Mouse (Mus musculus) liver, embryonic 14.5 days (tissue): Measurements from ENCODE around the gene Cmtm3. TPM values are rescaled to one million over a fixed set of nuclear protein-coding genes. Genes with fewer than 3 reads are reported as not detected.

Source experiments
- ATAC-seq: fragments of 200-750 bp; cut with Nextera tagmentation; 2 replicates; pipeline ENCODE4 v1.8.0; 2017; ENCODE audit warnings: moderate number of reproducible peaks, mild to moderate bottlenecking, moderate library complexity; ENCODE audit not compliant: insufficient read depth
- DNase-seq, 3 experiments: peaks; one replicate each; pipeline ENCODE4 v3.0.0-alpha.2; 2012 to 2013; ENCODE audit warnings: low read depth in 3 of 3, low spot score in 3 of 3
- H3K27ac ChIP-seq: fragments of 300-500 bp; sonication (generic); 2 replicates; pipeline ENCODE4 v1.5.1; 2014; ENCODE audit warnings: moderate library complexity, mild to moderate bottlenecking, control low read depth, inconsistent platforms
- H3K27me3 ChIP-seq: fragments of 300-500 bp; sonication (generic); 2 replicates; pipeline ENCODE4 v1.6.1; 2014; ENCODE audit warnings: mild to moderate bottlenecking, low read length, moderate library complexity; ENCODE audit not compliant: control insufficient read depth, insufficient read depth
- H3K36me3 ChIP-seq: fragments of 300-500 bp; sonication (generic); replicated peaks from 2 replicates; pipeline ENCODE4 v1.6.1; 2014; ENCODE audit warnings: low read depth; ENCODE audit not compliant: control insufficient read depth, insufficient read depth
- H3K4me1 ChIP-seq, 2 experiments: fragments of 200-500 bp in 1 of 2; fragments of 300-500 bp in 1 of 2; sonication (generic) in 1 of 2; replicated peaks; 2 replicates each; pipeline ENCODE4 v1.6.1; 2012 to 2014; ENCODE audit warnings: antibody characterized with exemption in 1 of 2, inconsistent platforms in 1 of 2, low read length in 1 of 2; ENCODE audit not compliant: control insufficient read depth in 2 of 2, insufficient read depth in 2 of 2
- H3K4me2 ChIP-seq: fragments of 300-500 bp; sonication (generic); 2 replicates; pipeline ENCODE4 v1.6.1; 2014; ENCODE audit warnings: low read depth, mild to moderate bottlenecking, control low read depth, moderate library complexity
- H3K4me3 ChIP-seq, 2 experiments: fragments of 200-500 bp in 1 of 2; fragments of 300-500 bp in 1 of 2; sonication (generic) in 1 of 2; 2 replicates each; pipeline ENCODE4 v1.5.1; 2012 to 2014; ENCODE audit warnings: low read depth in 2 of 2, low read length in 2 of 2, mild to moderate bottlenecking in 2 of 2, control low read depth in 1 of 2, inconsistent platforms in 1 of 2, moderate library complexity in 1 of 2; ENCODE audit not compliant: insufficient read depth in 1 of 2
- H3K9ac ChIP-seq: fragments of 300-500 bp; sonication (generic); replicated peaks from 2 replicates; pipeline ENCODE4 v1.6.1; 2014; ENCODE audit warnings: mild to moderate bottlenecking, control low read depth, moderate library complexity
- H3K9me3 ChIP-seq: fragments of 300-500 bp; sonication (generic); 2 replicates; pipeline ENCODE4 v1.6.1; 2016; ENCODE audit warnings: low read length, mixed read lengths; ENCODE audit not compliant: control insufficient read depth
- CTCF ChIP-seq: IDR thresholded peaks from 2 replicates; pipeline ENCODE4 v1.5.1; 2016; ENCODE audit warnings: antibody characterized with exemption, low read depth, control low read depth
- EP300 ChIP-seq: IDR thresholded peaks from 2 replicates; pipeline ENCODE4 v1.6.1; 2016; ENCODE audit warnings: antibody characterized with exemption, low read depth
- WGBS: fragments of 180-500 bp; shearing (Covaris S2); extraction: QIAGEN DNeasy Blood & Tissue Kit; methylation state at CpG from one replicate; pipeline ENCODE4 v1.1.7; 2014; ENCODE audit not compliant: insufficient replicate concordance; 5-methylcytosine and 5-hydroxymethylcytosine counted together
- polyA plus RNA-seq, 2 experiments: library from polyadenylated mRNA; depleted of rRNA in 1 of 2; stranded (reverse) in 1 of 2; unstranded in 1 of 2; fragments of >200 nt; fragmentation: Nextera tagmentation in 1 of 2; extraction: Ambion mirVana in 1 of 2; gene quantifications; 2 replicates each; pipeline versions ENCODE4 v1.2.1 to v1.2.3; 2012 to 2014

Cmtm3 gene
- polyA plus RNA-seq, 2 experiments: 14.3 to 14.6 TPM

DNA sequence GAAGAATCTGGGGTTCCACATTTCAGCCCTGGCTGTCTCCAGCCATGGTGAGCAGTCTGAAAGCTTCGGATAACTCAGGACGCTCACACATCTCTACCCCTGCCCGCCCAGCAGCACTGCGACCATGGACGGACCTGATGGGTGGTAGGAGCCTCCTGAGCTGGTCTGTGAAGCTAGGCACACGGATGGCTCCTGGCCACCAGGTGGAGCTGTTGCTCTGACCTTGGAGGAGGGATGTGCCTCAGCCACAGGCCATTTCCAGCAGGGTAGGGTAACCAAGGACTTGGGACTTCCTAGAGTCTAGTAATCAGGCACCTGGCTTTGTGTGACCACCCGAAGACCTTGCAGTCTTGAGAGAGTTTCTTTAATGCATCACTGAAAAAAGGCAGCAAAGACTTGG is 4.7 kb downstream of the Cmtm3 start:
- no peak overlapping the region for H3K9ac ChIP-seq
- ATAC-seq: no peak
- no peak overlapping the region for H3K27ac ChIP-seq
- no peak overlapping the region for H3K4me3 ChIP-seq
- no peaks in the 10 kb centered on the region for H3K9me3 ChIP-seq
- H3K4me2 ChIP-seq: no peak overlapping the region
- WGBS: 10% methylated on average over 7 of the region's 7 CpGs
- peak; percentile 50 to 59 (median 59) for DNase-seq
- peak; percentile 98 for TF ChIP-seq CTCF
- TF ChIP-seq EP300: no peak
- peaks cover 2% of the 10 kb centered on the region; the same call in 1 of the 2 replicates for H3K27me3 ChIP-seq
- no peaks in the 10 kb centered on the region; the same call in 1 of the 2 replicates for H3K36me3 ChIP-seq
- H3K4me1 ChIP-seq: peaks cover 0 to 2% of the 10 kb centered on the region in 2 experiments; a peak in 1 of 4 replicates

DNA sequence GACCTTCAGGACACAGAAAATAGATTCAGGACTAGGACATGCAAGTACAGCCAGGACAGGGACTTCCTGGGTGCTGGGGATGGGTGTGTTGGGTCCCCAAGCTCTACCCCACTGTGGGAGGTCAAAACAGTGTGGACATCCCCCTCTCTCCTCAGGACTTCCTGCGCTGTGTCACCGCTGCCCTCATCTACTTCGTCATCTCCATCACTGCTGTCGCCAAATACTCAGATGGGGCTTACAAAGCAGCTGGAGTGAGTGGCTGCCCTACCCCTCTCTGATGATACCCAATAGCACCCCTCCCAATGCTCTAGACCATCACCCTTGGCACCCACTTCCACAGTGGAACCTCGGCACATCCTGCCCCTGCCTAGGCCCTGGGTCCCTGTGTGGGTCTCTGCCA is 5.4 kb downstream of the Cmtm3 start:
- DNase-seq (no peak), ATAC-seq (no peak)
- Histone ChIP-seq H3K9me3 (no peaks in the 10 kb centered on the region), H3K4me3 (no peak overlapping the region), H3K27me3 (peaks cover 2% of the 10 kb centered on the region; the same call in 1 of the 2 replicates), H3K27ac (no peak overlapping the region), H3K4me1 (peaks cover 0 to 2% of the 10 kb centered on the region in 2 experiments; a peak in 1 of 4 replicates), H3K9ac (no peak overlapping the region), H3K36me3 (no peaks in the 10 kb centered on the region; the same call in 1 of the 2 replicates), H3K4me2 (no peak overlapping the region)
- 65% methylated on average over 5 of the region's 5 CpGs for WGBS
- TF ChIP-seq EP300 (no peak), CTCF (no peak)

DNA sequence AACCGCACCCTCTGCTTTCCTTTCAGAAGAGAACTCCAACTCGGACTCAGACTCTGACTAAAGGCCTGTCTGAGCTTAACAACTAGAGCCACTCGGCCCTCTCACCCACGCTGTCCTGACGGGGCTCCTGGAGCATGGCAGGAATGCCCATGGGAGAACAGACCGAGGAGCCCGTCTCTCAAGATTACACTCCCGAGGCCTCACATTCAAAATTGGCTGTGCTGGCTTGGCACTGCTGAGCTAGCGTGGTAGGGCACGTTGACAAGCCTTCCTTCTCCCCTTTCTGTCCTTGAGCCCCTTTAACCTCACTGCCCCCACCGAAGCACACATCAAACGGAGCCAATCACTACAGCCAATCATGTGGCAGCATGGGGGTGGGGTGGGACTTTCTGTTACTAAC is 7.5 kb downstream of the Cmtm3 start:
- Histone ChIP-seq H3K36me3 (no peaks in the 10 kb centered on the region; the same call in 1 of the 2 replicates), H3K4me3 (no peak overlapping the region), H3K4me1 (no peaks in the 10 kb centered on the region; a peak in 1 of 4 replicates), H3K27ac (no peak overlapping the region), H3K9ac (no peak overlapping the region), H3K4me2 (no peak overlapping the region), H3K9me3 (no peaks in the 10 kb centered on the region), H3K27me3 (no peaks in the 10 kb centered on the region)
- DNase-seq (no peak), ATAC-seq (no peak)
- TF ChIP-seq CTCF (no peak), EP300 (no peak)
- 62% methylated on average over 12 of the region's 12 CpGs for WGBS

- no peaks in the 10 kb centered on the region for H3K9me3 ChIP-seq
- H3K9ac ChIP-seq: no peak overlapping the region
- H3K4me3 ChIP-seq: no peak overlapping the region
- DNase-seq (no peak), ATAC-seq (no peak)
- H3K4me2 ChIP-seq: no peak overlapping the region
- H3K4me1 ChIP-seq: no peaks in the 10 kb centered on the region; a peak in 1 of 4 replicates
- no peaks in the 10 kb centered on the region for H3K27me3 ChIP-seq
- TF ChIP-seq EP300 (no peak), CTCF (no peak)
- no peaks in the 10 kb centered on the region; the same call in 1 of the 2 replicates for H3K36me3 ChIP-seq
- H3K27ac ChIP-seq: no peak overlapping the region
- WGBS: 71% methylated on average over 5 of the region's 5 CpGs
Measured at GRCm38 (mm10) chr8:104348971-104349370, 9.8 kb downstream of the Cmtm3 start.

GRCm38 (mm10) chr8:104350047-104350446 is 10.8 kb downstream of the Cmtm3 start:
- no peak for ATAC-seq
- H3K4me2 ChIP-seq: no peak overlapping the region
- no peak overlapping the region for H3K27ac ChIP-seq
- H3K4me1 ChIP-seq: no peaks in the 10 kb centered on the region; a peak in 1 of 4 replicates
- no peaks in the 10 kb centered on the region for H3K27me3 ChIP-seq
- H3K9me3 ChIP-seq: no peaks in the 10 kb centered on the region
- no peak overlapping the region for H3K4me3 ChIP-seq
- no peak overlapping the region for H3K9ac ChIP-seq
- WGBS: 71% methylated on average over 13 of the region's 13 CpGs
- no peak for DNase-seq
- no peaks in the 10 kb centered on the region; the same call in 1 of the 2 replicates for H3K36me3 ChIP-seq
- no peak for TF ChIP-seq CTCF
- no peak for TF ChIP-seq EP300
